Mouse (Mus musculus): ENCODE measurements around the gene Dcst1.

DNA sequence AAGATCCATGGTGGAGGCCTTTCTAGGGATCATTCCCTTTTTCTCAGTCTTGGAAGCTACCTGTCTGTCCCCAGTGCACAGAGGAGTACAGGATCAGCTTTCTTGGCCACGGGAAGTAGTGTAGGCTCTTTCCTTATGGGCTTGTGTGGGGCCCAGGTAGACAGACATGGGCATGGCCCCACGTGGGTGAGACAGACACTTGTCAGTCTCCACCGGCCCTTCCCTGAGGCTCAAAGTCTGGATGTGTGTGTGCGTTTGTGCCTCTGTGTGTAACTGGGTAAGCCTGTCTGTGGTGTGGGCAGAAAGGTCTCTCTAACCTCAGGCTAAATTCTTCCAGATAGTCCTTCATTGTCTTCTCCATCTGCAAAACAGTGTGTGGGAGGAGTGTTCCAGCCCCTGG lies 59.9 kb downstream of the Dcst1 start:
- TF ChIP-seq POLR2A (IDR thresholded peaks at IDR 0.05; ENCODE audit: low read depth, low read length), result no peak
- TF ChIP-seq CTCF (IDR thresholded peaks at IDR 0.05; ENCODE audit: borderline replicate concordance, insufficient read depth, low read length), result no peak

Measured in embryonic fibroblast, embryonic 13.5 days (primary cell).